Mouse (Mus musculus) kidney, adult 10 weeks (tissue): ENCODE data around the gene Dhrs11. TPM values are rescaled to one million over a fixed set of nuclear protein-coding genes. Genes with fewer than 3 reads are reported as not detected.

Experiments used
- polyA plus RNA-seq: library from polyadenylated mRNA; stranded (reverse); fragments of 350-450 nt; fragmentation: Illumina TruSeq; extraction: RNeasy Lipid Tissue Mini Kit (QIAGEN cat#74804); gene quantifications from one replicate; pipeline ENCODE4 v1.2.3, GENCODE M21; 2014; ENCODE audit warnings: low read depth, low replicate concordance

Dhrs11 gene
- polyA plus RNA-seq: 10.7 TPM

DNA sequence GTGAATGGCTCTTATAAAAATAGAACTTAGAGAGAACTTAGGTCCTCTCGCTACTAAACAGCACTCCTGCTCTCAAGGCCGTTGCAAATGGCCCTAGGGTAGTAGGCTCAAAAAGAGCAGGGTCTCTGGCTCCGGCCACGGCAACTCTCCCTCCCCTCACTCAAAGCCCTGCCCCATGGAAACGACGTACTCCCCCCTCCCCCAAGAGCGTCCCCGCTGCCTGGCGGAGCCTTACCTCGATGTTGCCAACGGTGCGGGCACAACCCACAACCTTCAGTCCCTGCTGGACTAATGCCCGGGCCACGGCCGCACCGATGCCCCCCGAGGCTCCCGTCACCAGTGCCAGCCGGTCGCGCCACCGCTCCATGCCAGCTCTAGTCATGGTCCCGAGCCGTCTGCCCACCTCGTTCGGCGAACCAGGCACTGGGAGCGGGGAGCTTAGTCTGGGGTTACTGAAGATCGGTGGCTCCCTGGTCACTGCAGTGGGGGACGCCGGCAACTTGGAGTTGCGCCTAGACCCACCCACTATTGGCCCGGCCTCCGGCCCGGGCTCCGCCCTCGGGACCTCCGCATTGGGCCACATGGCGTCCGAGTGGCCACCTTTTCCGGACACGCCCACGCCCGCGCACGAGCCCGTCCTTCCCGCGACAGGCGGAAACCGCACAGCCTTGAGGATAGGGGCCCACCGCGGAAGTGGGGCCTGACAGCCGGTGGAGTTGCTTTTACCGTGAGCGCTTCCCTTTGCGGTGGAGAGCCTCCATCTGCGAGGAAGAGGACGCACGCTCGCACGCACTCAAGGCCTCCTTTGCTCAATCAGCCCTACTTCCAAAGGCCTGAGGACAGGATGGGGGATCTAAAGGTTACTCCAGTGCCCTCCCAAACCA is at the start of gene Dhrs11:
Gene Dhrs11 (minus strand): TSS at position 479 of the 884 bp plus-strand sequence.

DNA sequence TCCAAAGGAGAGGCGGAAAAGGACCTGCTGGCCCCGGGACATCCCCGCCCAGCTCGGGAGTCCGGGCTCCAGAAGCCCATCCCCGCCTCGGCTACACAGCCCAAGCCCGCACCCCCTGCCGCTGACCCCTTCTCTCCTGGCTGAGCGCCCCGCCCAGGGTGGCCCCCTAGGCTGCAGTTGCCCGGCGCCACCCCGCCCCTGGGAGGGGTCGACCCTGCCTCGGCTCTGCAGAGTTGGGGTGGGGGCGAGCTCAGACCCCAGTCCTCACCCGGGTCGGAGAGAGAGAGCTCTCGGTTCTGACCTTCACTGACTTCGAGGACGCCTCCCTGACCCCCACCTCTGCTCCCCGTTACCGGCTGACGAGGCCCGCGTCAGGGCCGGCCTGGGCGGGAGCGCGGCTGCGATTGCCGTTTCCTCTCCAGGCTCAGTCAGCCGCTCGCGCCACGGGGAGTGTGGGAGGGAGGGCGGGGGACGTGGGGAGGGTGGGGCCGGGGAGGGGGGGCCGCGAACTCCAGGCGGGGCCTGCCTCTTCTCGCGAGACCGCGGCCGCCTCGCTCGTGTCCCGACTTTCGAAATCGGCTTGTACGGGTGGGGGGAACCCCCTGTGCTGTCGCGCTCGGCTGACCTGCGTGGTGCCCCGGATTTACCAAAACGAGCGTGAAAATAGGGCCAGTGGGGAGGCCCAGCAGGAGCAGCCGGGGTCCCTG is 41.7 kb upstream of the Dhrs11 start, which contains the start of gene Ggnbp2:
Gene Ggnbp2 (minus strand): TSS at position 481 of the 707 bp plus-strand sequence.

DNA sequence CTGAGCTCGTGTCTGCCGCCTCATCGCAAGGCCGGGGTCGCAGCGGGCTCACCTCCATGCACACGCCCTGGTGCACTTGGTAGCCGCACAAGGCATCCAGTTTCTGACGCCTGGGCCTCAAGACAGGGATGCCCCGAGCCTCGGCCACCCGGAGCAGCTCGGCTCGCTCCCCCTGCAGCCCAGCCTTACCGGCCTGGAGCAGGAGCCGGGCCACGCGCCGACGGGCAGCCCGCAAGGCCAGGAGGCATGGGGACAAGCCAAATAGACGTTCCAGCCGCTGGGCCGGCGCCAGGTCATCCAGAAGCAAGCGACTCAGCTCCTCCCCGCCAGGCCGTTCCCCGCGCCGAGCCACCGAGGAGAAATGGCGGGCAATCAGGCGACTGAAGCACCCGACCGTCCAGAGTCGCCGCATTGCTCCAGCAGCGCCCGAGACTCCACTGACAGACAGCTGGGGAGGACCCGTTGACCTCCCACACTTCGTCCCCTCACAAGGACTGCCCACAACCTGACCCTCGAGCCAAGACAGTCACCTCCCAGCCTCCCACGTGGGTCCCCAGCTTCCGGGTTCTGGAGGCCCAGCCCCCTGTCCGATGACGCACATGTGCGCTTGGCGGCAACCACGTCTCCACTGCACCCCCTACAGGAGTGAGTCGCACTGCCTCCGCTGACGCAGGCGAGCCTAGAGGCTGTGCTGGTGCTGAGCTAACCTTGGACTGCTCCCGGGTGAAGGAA is 9.7 kb downstream of the Dhrs11 start, which contains the start of gene Mrm1:
Gene Mrm1 (minus strand): TSS at position 555 of the 732 bp plus-strand sequence.

Other genes with a start within 250 kb of the Dhrs11 start
- gene Mrm1, start 9.5 kb downstream of the Dhrs11 start, polyA plus RNA-seq: 1.9 TPM
- 232 TPM for gene Ggnbp2, start 41.8 kb upstream of the Dhrs11 start, polyA plus RNA-seq
- gene Myo19, start 51.2 kb upstream of the Dhrs11 start, polyA plus RNA-seq: 8.9 TPM
- gene Pigw, start 51.3 kb upstream of the Dhrs11 start, polyA plus RNA-seq: 15.8 TPM
- gene Znhit3, start 87.4 kb upstream of the Dhrs11 start, polyA plus RNA-seq: 8.9 TPM
- gene Car4, start 128.8 kb upstream of the Dhrs11 start, polyA plus RNA-seq: 90.8 TPM